Mouse (Mus musculus): Measurements from ENCODE around the gene Pea15a. TPM values are rescaled to one million over a fixed set of nuclear protein-coding genes. Genes with fewer than 3 reads are reported as not detected.

The Pea15a gene
- polyA plus RNA-seq (2014; fragmentation: Illumina TruSeq; extraction: RNeasy Lipid Tissue Mini Kit (QIAGEN cat#74804); ENCODE audit: low read depth, low replicate concordance) = 47.7 TPM

GRCm38 (mm10) chr1:172206141-172206917 is at the start of gene Pea15a:
Pea15a (minus strand) TSS chr1:172206804.

DNA sequence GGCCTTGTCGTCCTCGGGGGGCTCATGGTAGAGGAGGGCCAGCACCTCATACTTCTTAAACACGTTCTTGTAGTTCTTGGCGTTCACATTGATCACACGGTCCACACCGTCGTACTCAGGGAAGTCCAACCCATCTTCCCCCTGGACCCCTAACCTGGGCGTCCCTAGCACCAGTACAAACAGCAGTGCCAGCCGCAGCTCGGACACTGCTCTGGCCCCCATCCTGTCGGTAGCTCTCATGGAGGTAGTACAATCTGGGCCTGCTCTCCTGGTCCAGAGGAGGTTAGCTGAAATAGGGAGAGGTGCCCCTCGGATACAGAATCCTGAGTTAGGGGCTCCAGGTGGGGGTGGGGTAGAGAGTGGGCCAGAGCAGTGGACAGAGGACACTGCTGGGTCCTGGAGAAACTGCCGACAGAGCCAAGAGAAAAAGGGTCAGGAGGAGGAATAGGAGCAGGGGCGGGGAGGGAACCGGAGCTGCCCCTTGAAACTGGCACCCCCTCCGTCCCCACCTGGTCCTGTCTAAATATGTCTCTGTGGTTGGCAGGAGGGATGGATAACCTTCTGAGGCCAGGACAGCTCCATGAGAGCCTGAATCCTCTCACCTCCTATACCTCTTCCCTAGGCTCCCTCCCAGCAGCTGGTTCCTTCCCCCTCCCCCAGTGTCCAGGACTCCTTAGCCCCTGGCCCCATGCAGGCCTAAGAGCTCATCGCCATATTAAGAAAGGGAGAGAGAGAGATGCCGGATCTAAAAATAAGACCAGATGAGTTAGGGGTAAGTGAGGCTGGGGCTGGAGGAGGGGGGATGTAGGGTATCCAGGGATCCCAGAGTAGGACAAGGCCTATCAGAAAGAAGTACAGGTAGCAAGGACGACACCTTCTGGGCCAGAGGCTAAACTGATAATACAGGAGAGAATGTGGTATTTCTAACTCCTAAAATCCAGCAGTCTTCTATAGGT is 13.1 kb upstream of the Pea15a start, which contains the start of gene Casq1:
Gene Casq1 (minus strand): TSS at position 418 of the 956 bp plus-strand sequence.

GRCm38 (mm10) chr1:172147835-172148278 is 58.7 kb downstream of the Pea15a start, which contains the start of gene Dcaf8:
Dcaf8 (plus strand) TSS chr1:172148084.

Other genes starting within 250 kb of the Pea15a start
- 0.93 TPM for gene Vangl2, start 178.4 kb downstream of the Pea15a start, polyA plus RNA-seq (2014; fragmentation: Illumina TruSeq; extraction: RNeasy Lipid Tissue Mini Kit (QIAGEN cat#74804); ENCODE audit: low read depth, low replicate concordance)
- gene Nhlh1, start 149.2 kb downstream of the Pea15a start, polyA plus RNA-seq (2014; fragmentation: Illumina TruSeq; extraction: RNeasy Lipid Tissue Mini Kit (QIAGEN cat#74804); ENCODE audit: low read depth, low replicate concordance) = not detected
- 171 TPM for gene Copa, start 124.3 kb downstream of the Pea15a start, polyA plus RNA-seq (2014; fragmentation: Illumina TruSeq; extraction: RNeasy Lipid Tissue Mini Kit (QIAGEN cat#74804); ENCODE audit: low read depth, low replicate concordance)
- 14.1 TPM for gene Ncstn, start 124.0 kb downstream of the Pea15a start, polyA plus RNA-seq (2014; fragmentation: Illumina TruSeq; extraction: RNeasy Lipid Tissue Mini Kit (QIAGEN cat#74804); ENCODE audit: low read depth, low replicate concordance)
- 62.7 TPM for gene Pex19, start 80.0 kb downstream of the Pea15a start, polyA plus RNA-seq (2014; fragmentation: Illumina TruSeq; extraction: RNeasy Lipid Tissue Mini Kit (QIAGEN cat#74804); ENCODE audit: low read depth, low replicate concordance)
- 107 TPM for gene Dcaf8, start 58.7 kb downstream of the Pea15a start, polyA plus RNA-seq (2014; fragmentation: Illumina TruSeq; extraction: RNeasy Lipid Tissue Mini Kit (QIAGEN cat#74804); ENCODE audit: low read depth, low replicate concordance)
- gene Casq1, start 13.1 kb upstream of the Pea15a start, polyA plus RNA-seq (2014; fragmentation: Illumina TruSeq; extraction: RNeasy Lipid Tissue Mini Kit (QIAGEN cat#74804); ENCODE audit: low read depth, low replicate concordance) = not detected
- not detected for gene Atp1a4, start 51.6 kb upstream of the Pea15a start, polyA plus RNA-seq (2014; fragmentation: Illumina TruSeq; extraction: RNeasy Lipid Tissue Mini Kit (QIAGEN cat#74804); ENCODE audit: low read depth, low replicate concordance)
- gene Igsf8, start 54.8 kb upstream of the Pea15a start, polyA plus RNA-seq (2014; fragmentation: Illumina TruSeq; extraction: RNeasy Lipid Tissue Mini Kit (QIAGEN cat#74804); ENCODE audit: low read depth, low replicate concordance) = not detected
- gene Atp1a2, start 91.3 kb upstream of the Pea15a start, polyA plus RNA-seq (2014; fragmentation: Illumina TruSeq; extraction: RNeasy Lipid Tissue Mini Kit (QIAGEN cat#74804); ENCODE audit: low read depth, low replicate concordance) = 1.3 TPM
- gene Kcnj9, start 122.5 kb upstream of the Pea15a start, polyA plus RNA-seq (2014; fragmentation: Illumina TruSeq; extraction: RNeasy Lipid Tissue Mini Kit (QIAGEN cat#74804); ENCODE audit: low read depth, low replicate concordance) = not detected
- 64.0 TPM for gene Kcnj10, start 134.4 kb upstream of the Pea15a start, polyA plus RNA-seq (2014; fragmentation: Illumina TruSeq; extraction: RNeasy Lipid Tissue Mini Kit (QIAGEN cat#74804); ENCODE audit: low read depth, low replicate concordance)
- gene Pigm, start 169.7 kb upstream of the Pea15a start, polyA plus RNA-seq (2014; fragmentation: Illumina TruSeq; extraction: RNeasy Lipid Tissue Mini Kit (QIAGEN cat#74804); ENCODE audit: low read depth, low replicate concordance) = 13.3 TPM

Data from kidney, adult 10 weeks (tissue).